Mouse (Mus musculus) forebrain, embryonic 13.5 days (tissue): Measurements from ENCODE around the gene Agap1. TPM values are rescaled to one million over a fixed set of nuclear protein-coding genes. Genes with fewer than 3 reads are reported as not detected.
A peak's percentile ranks its signal among the peaks of the same experiment; 100 is the strongest.

ENCODE experiments used
- ATAC-seq: fragments of 200-750 bp; cut with Nextera tagmentation; 2 replicates; pipeline ENCODE4 v1.8.0; 2017
- H3K27ac ChIP-seq: fragments of 300-500 bp; sonication (generic); 2 replicates; pipeline ENCODE4 v1.5.1; 2015; ENCODE audit warnings: inconsistent platforms, mild to moderate bottlenecking, moderate library complexity
- H3K27me3 ChIP-seq: fragments of 300-500 bp; sonication (generic); 2 replicates; pipeline ENCODE4 v1.6.1; 2015; ENCODE audit warnings: mild to moderate bottlenecking, inconsistent platforms
- H3K36me3 ChIP-seq: fragments of 300-500 bp; sonication (generic); 2 replicates; pipeline ENCODE4 v1.6.1; 2015; ENCODE audit warnings: mild to moderate bottlenecking, inconsistent platforms; ENCODE audit not compliant: poor library complexity, severe bottlenecking
- H3K4me1 ChIP-seq: fragments of 300-500 bp; sonication (generic); 2 replicates; pipeline ENCODE4 v1.6.1; 2015; ENCODE audit warnings: inconsistent platforms
- H3K4me2 ChIP-seq: fragments of 300-500 bp; sonication (generic); 2 replicates; pipeline ENCODE4 v1.6.1; 2015; ENCODE audit warnings: inconsistent platforms, mild to moderate bottlenecking, moderate library complexity
- H3K4me3 ChIP-seq: fragments of 300-500 bp; sonication (generic); 2 replicates; pipeline ENCODE4 v1.5.1; 2015; ENCODE audit warnings: mild to moderate bottlenecking, inconsistent platforms
- H3K9ac ChIP-seq: fragments of 300-500 bp; sonication (generic); 2 replicates; pipeline ENCODE4 v1.6.1; 2015; ENCODE audit warnings: mild to moderate bottlenecking, inconsistent platforms
- H3K9me3 ChIP-seq: fragments of 300-500 bp; sonication (generic); replicated peaks from 2 replicates; pipeline ENCODE4 v1.6.1; 2016; ENCODE audit warnings: inconsistent platforms
- WGBS: fragments of 180-500 bp; shearing (Covaris S2); methylation state at CpG from one replicate; pipeline ENCODE4 v1.1.7; 2015; 5-methylcytosine and 5-hydroxymethylcytosine counted together
- polyA plus RNA-seq: library from polyadenylated mRNA; unstranded; fragments of >200 nt; fragmentation: Nextera tagmentation; extraction: Ambion mirVana; gene quantifications from 2 replicates; pipeline ENCODE4 v1.2.1, GENCODE M21; 2015

Gene Agap1
- polyA plus RNA-seq, 1 experiment from 2014 or later, result 25.4 TPM

DNA sequence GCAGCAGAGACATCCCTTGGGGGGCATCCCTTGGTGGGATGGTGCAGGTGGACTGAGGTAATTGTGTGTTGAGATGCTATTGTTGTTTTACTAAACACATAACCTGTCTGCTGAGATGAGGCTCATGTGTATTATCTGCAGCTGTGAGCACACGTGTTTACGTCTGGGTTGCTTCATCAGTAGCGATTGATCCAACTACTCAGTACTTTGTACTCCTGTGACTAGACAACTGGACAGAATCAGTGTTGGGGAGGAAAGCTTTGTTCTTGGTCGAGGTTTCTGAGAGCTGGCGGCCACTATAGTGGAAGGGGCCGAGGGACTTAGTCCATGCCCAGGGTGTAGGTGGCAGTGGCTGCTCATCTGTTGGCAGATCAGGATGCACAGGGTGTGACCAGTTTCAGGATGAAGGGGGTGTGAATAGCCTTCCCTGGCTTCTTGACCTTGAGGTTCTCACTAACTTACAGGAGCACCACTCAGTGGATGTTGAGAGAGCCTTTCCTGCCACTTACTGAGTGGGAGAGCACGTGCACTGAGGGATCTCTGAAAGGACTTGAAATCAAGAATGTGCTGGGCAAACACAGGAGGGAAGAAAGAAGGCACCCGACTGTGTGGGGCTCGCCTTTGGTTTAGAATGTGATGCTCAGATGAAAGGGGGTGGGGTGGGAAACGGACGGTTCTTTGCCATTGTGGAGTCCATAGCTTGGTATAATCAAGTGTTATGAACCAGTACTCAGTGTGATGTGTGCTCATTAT is 61.4 kb downstream of the Agap1 start:
- Histone ChIP-seq H3K27me3 (peaks cover 66% of the 10 kb centered on the region), H3K4me1 (peaks cover 61% of the 10 kb centered on the region), H3K27ac (no peak overlapping the region), H3K9ac (no peak overlapping the region), H3K4me3 (no peak overlapping the region), H3K4me2 (no peak overlapping the region), H3K9me3 (no peaks in the 10 kb centered on the region), H3K36me3 (no peaks in the 10 kb centered on the region)
- WGBS, result 50% methylated on average over 11 of the region's 11 CpGs
- no peak for ATAC-seq

DNA sequence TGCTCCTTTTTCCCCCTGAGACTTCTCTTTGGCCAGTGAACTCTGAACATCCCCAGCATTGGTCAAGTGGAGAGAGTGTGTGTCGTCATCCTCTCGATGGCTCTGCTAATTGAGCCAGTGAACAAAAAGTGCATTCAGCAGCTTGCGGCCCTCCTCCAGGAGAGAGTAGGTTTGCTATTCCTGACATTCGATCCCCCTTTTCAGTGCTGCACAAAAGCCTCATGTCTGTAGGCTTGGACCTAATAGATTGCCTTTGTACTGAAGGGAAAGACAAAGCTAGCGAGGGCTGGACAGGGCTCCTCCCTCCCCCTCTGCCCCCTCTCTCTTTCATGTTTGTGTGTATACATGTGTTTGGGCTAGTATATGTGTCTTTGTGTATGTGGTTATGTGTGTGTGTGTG is 63.2 kb downstream of the Agap1 start:
- Histone ChIP-seq H3K9ac (no peak overlapping the region), H3K4me2 (peak overlapping the region; percentile 35), H3K27me3 (peaks cover 56% of the 10 kb centered on the region), H3K4me3 (no peak overlapping the region), H3K36me3 (no peaks in the 10 kb centered on the region), H3K27ac (no peak overlapping the region), H3K4me1 (peaks cover 60% of the 10 kb centered on the region), H3K9me3 (no peaks in the 10 kb centered on the region)
- peak; percentile 34; the same call in 1 of the 2 replicates for ATAC-seq
- 3% methylated on average over 5 of the region's 5 CpGs for WGBS

DNA sequence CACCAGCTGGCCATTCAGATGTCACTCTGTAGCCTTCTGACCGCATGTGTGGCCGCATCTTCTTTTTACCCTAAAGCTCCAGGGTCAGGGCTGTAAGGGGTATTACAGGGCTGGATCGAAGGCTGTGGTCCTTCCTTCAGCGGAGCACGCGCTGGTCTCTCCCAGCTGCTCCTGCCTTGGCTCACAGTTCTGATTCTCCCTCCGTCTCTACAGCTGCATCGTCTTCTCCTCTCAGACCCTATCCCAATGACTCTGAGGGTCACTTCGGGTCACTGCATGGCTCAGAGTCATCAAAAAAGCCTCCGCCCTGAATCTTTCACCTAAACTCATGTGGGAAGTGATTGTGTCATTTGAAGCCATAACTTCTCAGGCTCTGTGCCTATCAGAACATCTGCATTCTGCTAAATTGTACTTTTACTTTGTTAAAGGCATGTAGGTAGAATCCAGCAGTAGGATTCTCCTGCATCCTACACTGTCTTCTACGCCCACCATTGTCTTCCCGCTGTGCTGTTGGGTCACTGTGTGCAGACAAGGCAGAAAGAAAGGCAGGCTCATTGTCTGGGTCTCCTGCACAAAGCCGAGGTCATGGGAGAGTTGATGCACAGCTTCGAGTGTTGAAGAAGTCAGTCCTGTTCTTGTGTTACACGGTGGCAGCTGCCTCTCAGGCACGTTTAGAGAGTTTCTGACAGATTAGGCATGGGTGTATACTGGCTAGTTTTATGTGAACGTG is 65.5 kb downstream of the Agap1 start:
- ATAC-seq, result no peak
- Histone ChIP-seq H3K27me3 (peaks cover 42% of the 10 kb centered on the region), H3K36me3 (no peaks in the 10 kb centered on the region), H3K27ac (no peak overlapping the region), H3K9ac (no peak overlapping the region), H3K4me3 (no peak overlapping the region), H3K4me1 (peaks cover 66% of the 10 kb centered on the region), H3K9me3 (no peaks in the 10 kb centered on the region), H3K4me2 (no peak overlapping the region)
- WGBS, result 36% methylated on average over 17 of the region's 17 CpGs

DNA sequence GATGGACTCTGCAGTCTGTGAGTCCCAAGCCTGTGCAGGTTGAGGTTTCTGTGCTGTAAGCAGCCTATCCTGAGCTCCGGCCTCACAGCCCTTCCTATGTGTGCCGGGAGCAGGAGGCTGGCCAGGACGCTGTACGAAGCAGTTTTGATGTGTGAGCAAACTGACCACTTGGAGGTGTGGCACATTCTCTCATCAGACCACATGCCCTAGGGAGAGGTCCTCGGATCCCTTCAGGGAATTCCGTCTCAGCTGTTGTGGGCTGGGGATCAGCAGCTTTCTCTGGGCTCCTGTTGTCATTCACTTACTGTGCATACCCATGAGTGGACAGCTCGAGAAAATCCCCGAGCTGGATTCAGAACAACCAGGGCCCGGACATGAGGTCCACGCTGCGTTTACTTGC is 66.8 kb downstream of the Agap1 start:
- H3K27ac ChIP-seq, result no peak overlapping the region
- no peak overlapping the region for H3K9ac ChIP-seq
- no peaks in the 10 kb centered on the region for H3K36me3 ChIP-seq
- 69% methylated on average over 11 of the region's 11 CpGs for WGBS
- H3K27me3 ChIP-seq, result peaks cover 29% of the 10 kb centered on the region
- no peak overlapping the region for H3K4me2 ChIP-seq
- H3K4me1 ChIP-seq, result peaks cover 61% of the 10 kb centered on the region
- no peak overlapping the region for H3K4me3 ChIP-seq
- no peaks in the 10 kb centered on the region for H3K9me3 ChIP-seq
- ATAC-seq, result no peak

DNA sequence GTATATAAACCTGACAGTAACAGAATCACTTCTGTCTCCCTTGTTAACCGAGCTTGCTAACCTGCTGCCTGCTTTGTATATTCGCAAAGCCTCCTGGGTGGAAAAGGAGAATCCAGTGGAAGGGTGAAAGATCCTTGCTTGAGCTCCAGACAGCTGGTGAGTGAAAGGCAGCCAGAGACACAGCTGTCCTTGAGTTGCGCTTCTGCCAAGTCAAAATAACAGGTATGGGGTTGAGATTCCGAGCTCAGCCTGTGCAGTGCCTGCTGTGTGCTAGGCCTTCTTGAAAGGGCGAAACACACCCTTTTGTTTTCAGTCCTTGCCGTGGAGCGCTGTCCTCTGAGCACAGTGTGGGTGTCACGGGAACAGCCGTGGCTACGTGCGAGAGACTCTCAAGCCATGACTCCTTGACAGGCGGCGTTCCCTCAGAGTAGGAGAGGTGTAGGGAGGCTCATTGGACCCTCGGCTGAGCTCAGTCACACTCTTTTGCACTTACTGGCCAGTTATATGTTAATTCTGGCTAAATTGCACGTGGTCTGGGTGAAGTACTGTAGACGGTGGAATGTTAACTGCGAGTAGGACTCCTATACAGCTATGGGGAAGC is 67.4 kb downstream of the Agap1 start:
- no peaks in the 10 kb centered on the region for H3K9me3 ChIP-seq
- H3K4me3 ChIP-seq, result no peak overlapping the region
- H3K9ac ChIP-seq, result no peak overlapping the region
- 41% methylated on average over 17 of the region's 17 CpGs for WGBS
- no peaks in the 10 kb centered on the region for H3K36me3 ChIP-seq
- peaks cover 23% of the 10 kb centered on the region for H3K27me3 ChIP-seq
- peaks cover 55% of the 10 kb centered on the region for H3K4me1 ChIP-seq
- ATAC-seq, result no peak
- H3K4me2 ChIP-seq, result no peak overlapping the region
- no peak overlapping the region for H3K27ac ChIP-seq

DNA sequence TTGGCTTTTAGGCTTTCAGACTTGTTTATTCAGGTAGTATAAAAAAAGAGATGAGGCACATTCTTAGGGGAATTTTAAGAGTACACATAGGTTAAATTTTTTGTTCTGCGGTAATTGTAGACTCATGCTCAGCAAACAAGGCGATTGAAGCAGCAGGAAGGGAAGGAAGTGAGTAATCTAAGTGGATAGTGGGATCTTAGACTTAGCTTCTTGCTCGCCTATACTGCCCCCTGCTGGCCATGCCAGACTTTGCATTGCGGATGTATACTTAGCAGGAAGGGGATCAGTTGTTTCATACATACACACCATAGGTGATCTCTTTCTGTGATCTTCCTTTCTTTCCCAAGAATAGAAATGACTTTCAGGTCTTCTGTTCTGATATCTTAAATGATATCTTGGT is 69.8 kb downstream of the Agap1 start:
- H3K9me3 ChIP-seq, result no peaks in the 10 kb centered on the region
- peaks cover 39% of the 10 kb centered on the region for H3K4me1 ChIP-seq
- H3K36me3 ChIP-seq, result no peaks in the 10 kb centered on the region
- H3K27me3 ChIP-seq, result peaks cover 13% of the 10 kb centered on the region
- H3K27ac ChIP-seq, result no peak overlapping the region
- no peak overlapping the region for H3K9ac ChIP-seq
- ATAC-seq, result peak; percentile 54; the same call in 1 of the 2 replicates
- no peak overlapping the region for H3K4me2 ChIP-seq
- no peak overlapping the region for H3K4me3 ChIP-seq
- WGBS, result 8% methylated on average over 4 of the region's 4 CpGs

DNA sequence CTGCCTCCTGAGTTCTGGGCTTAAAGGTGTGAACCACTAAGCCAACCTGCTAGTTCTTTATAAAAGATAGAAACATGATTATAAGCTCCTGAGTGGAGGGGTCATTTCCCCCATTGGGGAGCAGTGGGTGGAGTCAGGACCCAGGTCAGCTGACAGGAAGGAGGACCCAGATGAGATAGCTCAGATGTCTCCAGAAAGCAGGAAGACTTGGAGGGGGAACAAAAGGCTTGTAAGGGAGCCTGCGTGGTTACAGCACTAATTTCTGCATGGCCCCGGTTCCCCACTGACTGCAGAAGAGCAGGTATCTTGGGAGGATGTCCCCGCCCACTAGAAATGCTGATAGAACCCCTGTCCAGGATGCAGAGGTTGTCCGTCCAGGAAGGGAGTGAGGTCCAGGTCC is 70.4 kb downstream of the Agap1 start:
- 82% methylated on average over 4 of the region's 4 CpGs for WGBS
- peaks cover 9% of the 10 kb centered on the region; the same call in 1 of the 2 replicates for H3K27me3 ChIP-seq
- H3K9ac ChIP-seq, result no peak overlapping the region
- H3K4me3 ChIP-seq, result no peak overlapping the region
- ATAC-seq, result no peak
- H3K4me1 ChIP-seq, result peaks cover 37% of the 10 kb centered on the region
- no peaks in the 10 kb centered on the region for H3K36me3 ChIP-seq
- H3K27ac ChIP-seq, result no peak overlapping the region
- H3K9me3 ChIP-seq, result no peaks in the 10 kb centered on the region
- H3K4me2 ChIP-seq, result no peak overlapping the region

DNA sequence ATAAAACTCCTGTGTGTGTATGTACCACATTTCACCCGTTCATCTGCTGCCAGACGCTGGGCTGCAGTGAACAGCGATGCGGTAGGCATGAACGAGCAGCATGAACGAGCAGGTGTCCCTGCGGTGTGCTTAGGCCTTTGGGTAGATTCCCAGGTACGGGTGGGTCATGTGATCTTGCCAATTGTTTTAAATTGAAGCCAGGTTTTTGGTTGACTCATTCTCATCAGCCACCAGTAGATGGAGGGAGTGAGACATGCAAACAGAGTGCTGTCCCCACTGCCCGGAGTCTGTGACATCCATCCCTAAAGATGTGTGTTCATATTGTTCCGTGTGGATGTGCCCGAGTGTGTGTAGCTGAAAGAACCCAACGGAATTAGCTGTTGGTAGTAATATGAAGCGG is 71.2 kb downstream of the Agap1 start:
- H3K27ac ChIP-seq, result no peak overlapping the region
- WGBS, result 35% methylated on average over 13 of the region's 13 CpGs
- H3K9ac ChIP-seq, result no peak overlapping the region
- H3K4me1 ChIP-seq, result peaks cover 29% of the 10 kb centered on the region
- no peak overlapping the region for H3K4me3 ChIP-seq
- H3K36me3 ChIP-seq, result no peaks in the 10 kb centered on the region
- H3K27me3 ChIP-seq, result peaks cover 5% of the 10 kb centered on the region; the same call in 1 of the 2 replicates
- H3K9me3 ChIP-seq, result no peaks in the 10 kb centered on the region
- peak; percentile 56; the same call in 1 of the 2 replicates for ATAC-seq
- no peak overlapping the region for H3K4me2 ChIP-seq

DNA sequence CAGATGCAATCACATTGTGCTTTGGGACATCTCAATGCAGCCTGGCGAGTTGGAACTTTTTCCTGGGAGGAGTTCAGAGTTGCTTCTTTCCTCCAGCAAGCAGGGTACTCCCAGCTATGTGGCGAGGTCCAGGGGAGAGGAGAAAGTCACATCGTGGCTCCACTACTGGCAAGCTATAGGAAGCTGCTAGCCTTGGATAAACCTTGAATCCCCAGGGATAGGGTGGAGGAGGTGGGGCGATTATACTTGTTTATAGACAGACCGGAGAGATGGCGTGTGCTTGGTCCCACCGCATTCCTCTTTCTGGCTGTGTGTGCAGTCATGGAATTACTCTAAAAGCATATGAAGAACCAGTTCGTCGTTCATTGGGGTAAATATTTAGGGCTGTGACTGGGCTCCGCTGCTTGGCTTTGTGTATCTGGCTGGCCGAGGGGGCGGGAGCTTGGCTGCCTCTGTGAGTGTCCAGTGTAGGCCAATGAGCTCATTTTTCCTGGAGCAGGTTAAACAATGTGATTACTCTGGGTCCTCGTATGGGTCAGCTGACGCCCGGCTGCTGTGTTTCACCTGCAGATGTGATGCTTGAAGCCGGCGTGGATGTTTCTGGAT is 74.2 kb downstream of the Agap1 start:
- Histone ChIP-seq H3K27ac (no peak overlapping the region), H3K27me3 (no peaks in the 10 kb centered on the region), H3K4me2 (no peak overlapping the region), H3K4me1 (peaks cover 5% of the 10 kb centered on the region; the same call in 1 of the 2 replicates), H3K9me3 (0 out of 2 replicates have a peak, but pooled peaks cover 5% of the 10 kb centered on the region), H3K4me3 (no peak overlapping the region), H3K36me3 (no peaks in the 10 kb centered on the region), H3K9ac (no peak overlapping the region)
- WGBS, result 75% methylated on average over 17 of the region's 17 CpGs
- ATAC-seq, result no peak

DNA sequence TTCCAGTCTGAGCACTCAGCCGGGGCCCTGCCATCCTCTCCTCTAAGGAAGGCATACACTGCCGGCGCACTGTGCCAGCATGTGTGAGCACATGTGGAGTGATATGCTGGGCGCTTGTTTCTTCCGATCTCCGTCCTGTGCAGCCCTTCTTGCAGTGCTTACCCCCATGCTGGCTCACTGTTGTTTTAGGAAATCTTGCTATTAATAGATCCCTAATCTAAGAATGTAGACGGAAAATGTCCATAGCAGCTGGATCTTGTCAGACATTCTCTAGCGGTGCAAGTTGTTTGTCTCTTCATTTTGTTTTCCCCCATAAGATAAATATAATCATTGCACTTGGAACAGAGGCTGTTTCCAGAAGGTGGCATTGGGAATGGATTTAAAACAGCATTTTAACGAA is 79.1 kb downstream of the Agap1 start:
- Histone ChIP-seq H3K4me1 (peaks cover 18% of the 10 kb centered on the region; the same call in 1 of the 2 replicates), H3K4me2 (no peak overlapping the region), H3K27ac (no peak overlapping the region), H3K4me3 (no peak overlapping the region), H3K9me3 (0 out of 2 replicates have a peak, but pooled peaks cover 5% of the 10 kb centered on the region), H3K27me3 (peaks cover 4% of the 10 kb centered on the region; the same call in 1 of the 2 replicates), H3K9ac (no peak overlapping the region), H3K36me3 (no peaks in the 10 kb centered on the region)
- ATAC-seq, result no peak
- 80% methylated on average over 9 of the region's 9 CpGs for WGBS

DNA sequence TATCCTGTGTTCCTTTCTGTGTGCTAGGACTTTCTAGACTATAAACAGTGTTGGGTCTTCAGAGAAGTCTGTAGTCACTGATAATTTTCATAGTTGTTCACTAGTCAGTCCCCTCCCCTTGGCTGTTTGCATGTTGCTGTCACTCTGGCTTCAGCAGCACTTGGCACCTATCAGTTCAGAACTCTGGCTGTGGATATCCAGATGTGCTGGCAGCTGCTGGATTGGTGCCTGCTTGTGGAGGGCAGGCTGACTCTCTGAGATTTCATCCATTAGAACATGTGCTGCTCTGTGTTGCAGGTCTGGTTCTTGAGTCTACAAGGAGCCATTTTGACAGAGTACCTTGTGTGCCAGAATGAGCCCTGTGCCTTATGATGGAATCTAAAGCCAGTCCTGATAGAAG is 80.6 kb downstream of the Agap1 start:
- H3K4me3 ChIP-seq, result no peak overlapping the region
- peaks cover 25% of the 10 kb centered on the region; the same call in 1 of the 2 replicates for H3K4me1 ChIP-seq
- H3K4me2 ChIP-seq, result no peak overlapping the region
- peaks cover 4% of the 10 kb centered on the region; the same call in 1 of the 2 replicates for H3K27me3 ChIP-seq
- no peak overlapping the region for H3K27ac ChIP-seq
- no peak overlapping the region for H3K9ac ChIP-seq
- no peak for ATAC-seq
- H3K36me3 ChIP-seq, result no peaks in the 10 kb centered on the region
- H3K9me3 ChIP-seq, result 0 out of 2 replicates have a peak, but pooled peaks cover 5% of the 10 kb centered on the region
